Mouse (Mus musculus): ENCODE results near the gene Ppcdc.

Gene Ppcdc

DNA sequence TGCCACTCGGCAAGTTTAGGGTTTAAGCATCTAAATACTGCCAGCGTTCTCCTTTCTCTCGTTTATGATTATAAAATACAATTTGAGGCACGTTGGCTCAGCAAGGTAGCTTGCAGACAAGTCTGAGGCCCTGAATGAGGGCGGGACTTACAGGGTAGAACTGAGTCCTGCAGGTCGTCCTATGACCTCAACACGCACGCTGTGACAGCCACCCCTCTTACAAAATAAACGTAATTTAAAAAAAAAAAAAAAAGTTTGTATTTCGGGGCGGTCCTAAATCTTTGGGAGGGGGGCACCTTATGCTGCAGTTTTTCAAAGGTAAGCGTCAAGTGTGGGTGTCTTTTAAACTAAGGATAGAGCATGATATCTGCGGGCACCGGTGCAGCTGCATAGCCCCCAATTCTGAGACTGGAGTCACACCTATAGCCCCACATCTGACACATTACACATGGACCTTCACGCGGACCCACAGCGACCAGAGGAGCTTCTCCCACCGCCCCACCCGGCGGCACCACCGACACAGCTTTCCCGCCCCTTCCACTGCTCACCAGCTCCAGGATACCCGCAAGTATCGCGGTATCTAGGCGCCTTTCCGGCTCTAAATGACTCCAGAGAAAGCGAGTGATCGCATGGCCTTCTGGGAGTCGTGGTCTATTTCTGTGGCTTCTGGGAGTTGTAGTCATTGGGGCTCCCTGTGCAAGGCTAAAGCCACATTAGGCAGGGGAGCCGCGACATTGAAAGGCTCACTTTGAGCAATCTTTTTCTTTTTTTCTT, at the start of gene Ppcdc:
Gene Ppcdc, minus strand, starts transcription at position 603 of the 774 bp plus-strand sequence.
- in situ Hi-C loops (cut with MboI; ENCODE audit: low pct_unique_long_range_greater_than_20kb in 1 of 2, low sequenced_read_pairs in 2 of 2, unreplicated experiment in 1 of 2), result loop anchor here in 1 of 2 experiments (10.0 kb wide), 1 partner anchor 165 kb away; no protein-coding TSS in a partner anchor

- in situ Hi-C loops (cut with MboI; ENCODE audit: low pct_unique_long_range_greater_than_20kb in 1 of 2, low sequenced_read_pairs in 2 of 2, unreplicated experiment in 1 of 2), result no loop called here
These were observed 47.9 kb upstream of the Ppcdc start for GRCm38 (mm10) chr9:57487807-57488206.

DNA sequence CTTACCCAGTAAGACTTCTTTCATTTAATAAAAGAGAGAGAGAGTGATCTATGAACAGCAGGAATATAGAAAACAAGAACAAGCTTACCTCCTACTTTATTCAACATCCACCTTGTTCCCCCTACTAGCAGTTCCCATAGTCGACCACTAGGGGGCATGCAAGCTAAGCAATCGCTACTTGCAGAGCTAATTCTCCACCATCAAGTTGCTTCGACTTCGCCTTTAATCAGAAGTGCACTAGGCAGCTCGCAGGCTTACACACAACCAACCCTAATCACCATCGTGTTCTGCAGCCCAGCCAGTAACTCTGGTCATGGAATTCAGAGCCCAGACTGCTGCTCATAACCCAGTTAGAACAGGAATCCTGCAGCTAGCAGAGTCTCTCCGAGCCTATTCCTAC, 45.9 kb upstream of the Ppcdc start:
- in situ Hi-C loops (cut with MboI; ENCODE audit: low pct_unique_long_range_greater_than_20kb in 1 of 2, low sequenced_read_pairs in 2 of 2, unreplicated experiment in 1 of 2), result no loop called here

- in situ Hi-C loops (cut with MboI; ENCODE audit: low pct_unique_long_range_greater_than_20kb in 1 of 2, low sequenced_read_pairs in 2 of 2, unreplicated experiment in 1 of 2), result no loop called here
These were observed 29.0 kb upstream of the Ppcdc start for GRCm38 (mm10) chr9:57468914-57469313.

GRCm38 (mm10) chr9:57467896-57468549, 28.1 kb upstream of the Ppcdc start, which contains the start of gene Scamp5:
Scamp5 (minus strand) TSS chr9:57468060.
- in situ Hi-C loops (cut with MboI; ENCODE audit: low pct_unique_long_range_greater_than_20kb in 1 of 2, low sequenced_read_pairs in 2 of 2, unreplicated experiment in 1 of 2), result no loop called here

GRCm38 (mm10) chr9:57467271-57467771, 27.4 kb upstream of the Ppcdc start:
- in situ Hi-C loops (cut with MboI; ENCODE audit: low pct_unique_long_range_greater_than_20kb in 1 of 2, low sequenced_read_pairs in 2 of 2, unreplicated experiment in 1 of 2), result no loop called here

GRCm38 (mm10) chr9:57466101-57466500, 26.2 kb upstream of the Ppcdc start:
- in situ Hi-C loops (cut with MboI; ENCODE audit: low pct_unique_long_range_greater_than_20kb in 1 of 2, low sequenced_read_pairs in 2 of 2, unreplicated experiment in 1 of 2), result no loop called here

- in situ Hi-C loops (cut with MboI; ENCODE audit: low pct_unique_long_range_greater_than_20kb in 1 of 2, low sequenced_read_pairs in 2 of 2, unreplicated experiment in 1 of 2), result no loop called here
These were observed 22.9 kb upstream of the Ppcdc start for GRCm38 (mm10) chr9:57462866-57463265.

DNA sequence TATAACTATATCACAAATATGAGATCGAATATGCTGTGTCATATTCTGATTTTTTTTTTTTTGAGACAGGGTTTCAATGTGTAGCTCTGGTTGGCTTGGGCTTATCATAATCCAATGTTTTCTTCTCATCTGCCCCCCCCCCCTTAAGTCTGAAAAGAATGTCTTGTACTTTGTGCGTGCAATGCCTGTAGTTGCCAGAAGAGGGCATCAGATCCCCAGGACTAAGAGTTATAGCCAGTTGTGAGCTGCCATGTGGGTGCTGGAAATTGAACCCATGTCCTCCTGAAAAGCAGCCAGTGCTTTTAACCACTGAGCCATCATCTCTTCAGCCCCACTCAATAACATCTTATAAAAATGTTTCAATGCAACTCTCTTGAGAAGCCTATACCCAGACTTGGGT, 19.8 kb upstream of the Ppcdc start:
- in situ Hi-C loops (cut with MboI; ENCODE audit: low pct_unique_long_range_greater_than_20kb in 1 of 2, low sequenced_read_pairs in 2 of 2, unreplicated experiment in 1 of 2), result no loop called here

- in situ Hi-C loops (cut with MboI; ENCODE audit: low pct_unique_long_range_greater_than_20kb in 1 of 2, low sequenced_read_pairs in 2 of 2, unreplicated experiment in 1 of 2), result no loop called here
These were observed 13.6 kb upstream of the Ppcdc start for GRCm38 (mm10) chr9:57453516-57453915.

DNA sequence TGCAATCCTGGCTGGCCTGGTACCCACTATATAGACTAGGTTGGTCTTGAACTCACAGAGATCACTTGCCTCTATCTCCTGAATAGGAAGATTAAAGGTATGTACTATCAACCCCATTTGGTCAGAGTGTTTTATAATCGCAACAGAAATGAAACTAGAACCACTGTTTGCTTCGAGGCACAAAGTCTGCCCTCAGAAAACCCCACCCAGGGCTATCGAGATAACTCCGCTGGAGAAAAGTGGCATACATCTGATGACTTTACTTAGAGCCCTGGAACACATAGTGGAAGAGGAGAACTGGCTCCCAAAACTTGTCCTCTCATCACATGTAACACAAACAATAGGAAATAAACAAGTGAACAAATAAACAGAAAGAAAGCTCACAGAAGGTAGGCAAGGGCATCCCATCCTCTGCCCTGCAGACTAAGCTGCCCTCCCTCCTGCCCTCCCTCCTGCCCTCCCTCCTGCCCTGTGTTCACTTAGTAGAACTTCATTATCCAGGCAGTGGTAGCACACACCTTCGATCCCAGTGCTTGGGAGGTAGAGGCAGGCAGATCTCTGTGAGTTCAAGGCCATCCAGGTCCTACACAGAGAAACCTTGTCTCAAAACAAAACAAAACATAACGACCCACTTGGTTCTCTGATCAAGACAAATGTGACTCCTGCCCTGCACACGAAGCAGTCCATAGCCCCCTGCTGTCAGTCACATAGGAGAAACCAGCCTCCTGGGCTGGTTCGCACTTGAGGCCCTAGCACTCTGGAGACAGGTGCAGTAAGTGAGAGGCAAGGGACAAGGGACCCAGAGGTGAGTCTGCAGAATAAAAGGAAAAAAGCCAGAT, 12.9 kb upstream of the Ppcdc start:
- in situ Hi-C loops (cut with MboI; ENCODE audit: low pct_unique_long_range_greater_than_20kb in 1 of 2, low sequenced_read_pairs in 2 of 2, unreplicated experiment in 1 of 2), result no loop called here

GRCm38 (mm10) chr9:57449715-57450114, 9.8 kb upstream of the Ppcdc start:
- in situ Hi-C loops (cut with MboI; ENCODE audit: low pct_unique_long_range_greater_than_20kb in 1 of 2, low sequenced_read_pairs in 2 of 2, unreplicated experiment in 1 of 2), result no loop called here

- in situ Hi-C loops (cut with MboI; ENCODE audit: low pct_unique_long_range_greater_than_20kb in 1 of 2, low sequenced_read_pairs in 2 of 2, unreplicated experiment in 1 of 2), result no loop called here
These were observed 696 bp upstream of the Ppcdc start for GRCm38 (mm10) chr9:57440620-57441019.

GRCm38 (mm10) chr9:57439083-57439482, 841 bp downstream of the Ppcdc start:
- in situ Hi-C loops (cut with MboI; ENCODE audit: low pct_unique_long_range_greater_than_20kb in 1 of 2, low sequenced_read_pairs in 2 of 2, unreplicated experiment in 1 of 2), result loop anchor here in 1 of 2 experiments (10.0 kb wide), 1 partner anchor 164 kb away; no protein-coding TSS in a partner anchor

DNA sequence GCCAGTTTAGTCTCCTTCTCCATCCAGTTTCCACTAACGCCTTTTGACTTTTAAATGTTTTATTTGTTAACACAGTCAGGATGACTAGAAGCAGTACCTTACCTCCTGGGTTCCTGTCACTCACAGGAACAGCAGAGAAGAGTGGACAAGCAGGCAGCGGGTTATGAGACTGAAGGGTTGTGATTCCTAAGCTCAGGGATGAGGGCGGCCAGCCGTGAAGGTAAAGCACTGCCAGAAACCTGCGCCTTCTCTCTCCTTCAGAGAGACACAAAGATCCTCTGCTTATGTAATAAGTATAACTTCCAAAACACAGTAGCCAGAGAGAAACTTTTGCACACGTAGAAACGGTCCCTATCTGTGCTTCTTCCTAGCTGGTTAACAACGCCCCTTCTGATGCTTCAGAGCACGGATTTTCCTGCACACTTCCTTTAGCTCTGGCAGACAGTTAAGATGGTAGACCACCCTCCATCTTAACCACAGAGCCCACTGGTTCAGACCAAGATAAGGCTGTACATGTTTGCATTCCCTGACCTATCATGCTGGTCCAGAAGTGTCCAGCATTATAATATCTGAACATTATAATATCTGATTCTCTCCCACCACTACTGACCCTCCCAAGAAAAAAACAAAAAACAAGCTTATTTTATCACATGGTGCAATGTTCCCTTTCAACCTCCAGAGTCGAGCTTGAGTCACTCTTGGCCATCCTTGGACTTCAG, 1.9 kb downstream of the Ppcdc start:
- in situ Hi-C loops (cut with MboI; ENCODE audit: low pct_unique_long_range_greater_than_20kb in 1 of 2, low sequenced_read_pairs in 2 of 2, unreplicated experiment in 1 of 2), result loop anchor here in 1 of 2 experiments (10.0 kb wide), 1 partner anchor 163 kb away; no protein-coding TSS in a partner anchor

DNA sequence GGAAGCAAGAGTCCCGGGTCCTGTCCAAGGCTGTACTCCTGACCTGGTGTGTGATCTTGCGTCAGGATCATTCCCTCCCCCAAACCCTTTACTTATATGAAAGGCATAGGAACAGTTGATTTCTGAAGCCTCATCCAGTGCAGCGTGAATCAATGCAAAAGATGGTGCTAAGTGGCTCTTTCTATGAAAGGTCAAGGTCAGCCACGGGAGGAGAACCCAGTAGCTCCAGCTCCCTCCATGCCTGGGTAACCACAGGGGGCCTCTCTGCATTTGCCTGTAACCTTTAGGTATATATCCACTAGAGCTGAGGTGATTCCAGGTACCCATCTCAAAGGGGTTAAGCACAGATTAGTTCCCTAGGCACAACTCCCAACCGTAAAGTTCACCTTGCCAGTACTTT, 3.8 kb downstream of the Ppcdc start:
- in situ Hi-C loops (cut with MboI; ENCODE audit: low pct_unique_long_range_greater_than_20kb in 1 of 2, low sequenced_read_pairs in 2 of 2, unreplicated experiment in 1 of 2), result loop anchor here in 1 of 2 experiments (10.0 kb wide), 1 partner anchor 161 kb away; no protein-coding TSS in a partner anchor

DNA sequence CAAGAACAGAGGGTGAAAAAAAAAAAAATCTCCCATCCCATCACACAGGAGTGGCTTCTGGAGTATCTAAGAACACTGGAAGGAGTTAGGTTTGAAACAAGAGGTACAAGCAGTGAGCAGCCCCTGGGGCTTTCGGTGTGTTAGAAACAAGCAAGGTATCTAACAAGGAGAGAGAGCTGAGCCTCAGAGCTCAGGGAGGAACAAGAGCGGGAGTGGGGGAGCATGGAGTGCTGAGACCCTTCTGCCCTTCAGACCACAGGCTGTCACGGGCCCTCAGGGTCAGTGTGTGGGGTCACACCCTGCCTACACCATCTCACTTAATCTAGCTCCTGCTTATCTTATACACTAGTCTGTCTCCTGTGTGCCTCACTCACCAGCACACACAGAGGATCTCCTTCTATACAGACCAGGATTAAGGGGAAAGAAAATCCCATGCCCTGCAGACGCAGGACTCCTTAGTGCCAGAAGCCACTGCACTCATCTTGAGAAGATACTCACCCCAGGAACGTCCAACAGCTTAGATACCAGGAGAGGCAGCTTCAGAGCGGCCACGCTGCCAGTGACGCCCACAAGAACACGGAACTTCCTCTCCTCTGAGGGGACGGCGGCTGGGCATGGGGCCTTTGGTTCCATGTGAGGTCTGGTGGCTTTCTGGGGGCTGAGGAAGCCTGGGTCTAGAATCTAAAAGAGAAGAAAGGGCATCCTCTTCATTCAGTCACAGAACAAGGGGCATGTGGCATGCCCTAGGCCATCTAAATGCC, 5.3 kb downstream of the Ppcdc start:
- in situ Hi-C loops (cut with MboI; ENCODE audit: low pct_unique_long_range_greater_than_20kb in 1 of 2, low sequenced_read_pairs in 2 of 2, unreplicated experiment in 1 of 2), result loop anchor here in 1 of 2 experiments (10.0 kb wide), 1 partner anchor 160 kb away; no protein-coding TSS in a partner anchor

Data from mouse embryonic stem cell (cell line).